Mouse (Mus musculus): ENCODE measurements at regions not wholly inside any gene's neighbourhood (a gene's known extent, or its start where the extent isn't known, plus 50 kb on each side); places are given as distances from the start of the nearest gene placed in this dataset.
"Not testable (repeated sequence)": the region's sequence is repeated elsewhere in the genome, so short reads cannot be mapped to it uniquely, and the experiment has no call there.

GRCm38 (mm10) chr16:55582906-55583305 lies 255.8 kb downstream of the Nfkbiz start:
- in situ Hi-C loops (cut with MboI, MseI) = loop anchor here (5.0 kb wide), 1 partner anchor 41 kb away; no protein-coding TSS in a partner anchor

GRCm38 (mm10) chr16:55582029-55582428 lies 256.7 kb downstream of the Nfkbiz start:
- in situ Hi-C loops (cut with MboI, MseI) = loop anchor here (5.0 kb wide), 1 partner anchor 40 kb away; no protein-coding TSS in a partner anchor

DNA sequence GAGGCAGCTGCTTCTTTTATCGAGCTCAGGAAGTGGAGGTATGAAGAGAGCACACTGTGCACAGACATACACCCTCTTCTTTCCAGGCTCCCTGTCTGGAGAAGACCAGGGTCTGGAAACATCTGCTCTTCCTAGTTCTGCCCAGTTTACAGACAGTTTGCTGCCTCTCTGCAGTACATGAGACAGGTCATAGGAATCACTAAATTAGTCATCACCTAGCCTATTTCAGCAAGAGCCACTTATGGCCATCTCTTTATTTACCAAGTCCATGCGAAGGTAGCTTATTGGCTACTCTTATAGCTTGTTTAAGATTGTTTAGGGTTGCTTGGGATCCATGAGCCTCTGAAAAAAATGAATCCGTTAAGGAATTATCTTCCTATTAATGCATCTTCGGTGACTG lies 257.9 kb downstream of the Nfkbiz start:
- in situ Hi-C loops (cut with MboI, MseI) = loop anchor here (5.0 kb wide), 1 partner anchor 39 kb away; no protein-coding TSS in a partner anchor

DNA sequence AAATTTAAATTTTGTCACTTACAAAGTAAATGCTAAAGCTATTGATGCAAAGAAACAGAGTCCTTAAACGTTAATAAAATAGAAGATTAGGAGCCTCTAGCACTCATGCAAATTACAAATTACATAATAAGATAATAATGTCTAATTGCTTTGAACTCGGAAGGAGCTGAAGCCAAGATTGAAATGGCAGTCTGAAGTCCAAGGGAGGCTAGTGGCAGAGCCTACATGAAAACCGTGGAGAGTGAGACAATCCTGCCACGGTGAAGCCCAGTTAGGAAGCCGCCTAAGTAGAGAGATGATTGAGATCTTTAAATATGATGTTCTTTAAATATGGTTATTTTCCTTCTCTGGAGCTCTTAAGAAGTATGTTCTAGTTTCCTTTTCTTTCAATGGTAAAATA lies 260.0 kb downstream of the Nfkbiz start:
- in situ Hi-C loops (cut with MboI, MseI) = no loop called here

DNA sequence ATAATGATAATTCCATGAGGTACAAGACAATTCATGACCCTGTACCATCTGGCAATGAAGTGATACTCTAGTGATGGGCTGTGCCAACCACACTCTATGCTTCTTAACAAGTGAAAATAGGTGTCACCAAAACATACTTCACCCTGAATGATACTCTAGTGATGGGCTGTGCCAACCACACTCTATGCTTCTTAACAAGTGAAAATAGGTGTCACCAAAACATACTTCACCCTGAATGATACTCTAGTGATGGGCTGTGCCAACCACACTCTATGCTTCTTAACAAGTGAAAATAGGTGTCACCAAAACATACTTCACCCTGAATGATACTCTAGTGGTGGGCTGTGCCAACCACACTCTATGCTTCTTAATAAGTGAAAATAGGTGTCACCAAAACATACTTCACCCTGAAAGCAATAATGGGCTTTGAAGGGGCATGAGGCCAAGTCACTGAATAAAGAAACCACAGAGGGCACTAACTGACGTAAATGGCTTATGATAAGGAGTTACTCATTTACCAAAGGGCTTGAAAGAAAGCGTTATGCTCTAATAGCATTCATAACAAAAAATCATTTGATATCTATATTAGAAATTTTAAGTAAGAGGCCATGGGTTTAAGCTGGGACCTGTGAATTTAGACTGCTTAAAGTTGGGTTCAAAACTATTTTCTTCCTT lies 263.0 kb downstream of the Nfkbiz start:
- in situ Hi-C loops (cut with MboI, MseI) = not testable (repeated sequence)

GRCm38 (mm10) chr16:55571106-55571505 lies 267.6 kb downstream of the Nfkbiz start:
- in situ Hi-C loops (cut with MboI, MseI) = no loop called here

GRCm38 (mm10) chr16:55570097-55570496 lies 268.6 kb downstream of the Nfkbiz start:
- in situ Hi-C loops (cut with MboI, MseI) = no loop called here

GRCm38 (mm10) chr16:55555821-55556535 lies 258.2 kb upstream of the Zpld1 start:
- in situ Hi-C loops (cut with MboI, MseI) = no loop called here

- in situ Hi-C loops (cut with MboI, MseI) = no loop called here
Observed at GRCm38 (mm10) chr16:55555224-55555623, 257.4 kb upstream of the Zpld1 start.

DNA sequence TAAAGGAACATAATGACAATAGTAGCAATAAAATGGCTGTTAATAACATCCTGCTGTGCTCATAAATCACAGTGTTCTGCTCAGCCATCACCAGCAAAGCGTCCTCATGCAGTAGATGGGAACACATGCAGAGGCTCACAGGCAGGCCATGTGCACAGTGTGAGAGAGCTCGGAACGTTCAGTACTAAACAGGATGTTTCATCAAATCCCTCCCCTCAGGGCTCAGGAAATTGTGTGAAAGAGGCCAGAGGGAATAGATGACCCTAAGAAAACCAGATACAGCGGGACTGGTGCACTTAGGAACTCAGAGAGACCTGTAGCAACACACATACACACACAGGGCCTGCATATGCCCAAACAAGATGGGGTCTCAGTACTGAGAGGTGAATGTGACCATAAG lies 256.1 kb upstream of the Zpld1 start:
- in situ Hi-C loops (cut with MboI, MseI) = no loop called here

DNA sequence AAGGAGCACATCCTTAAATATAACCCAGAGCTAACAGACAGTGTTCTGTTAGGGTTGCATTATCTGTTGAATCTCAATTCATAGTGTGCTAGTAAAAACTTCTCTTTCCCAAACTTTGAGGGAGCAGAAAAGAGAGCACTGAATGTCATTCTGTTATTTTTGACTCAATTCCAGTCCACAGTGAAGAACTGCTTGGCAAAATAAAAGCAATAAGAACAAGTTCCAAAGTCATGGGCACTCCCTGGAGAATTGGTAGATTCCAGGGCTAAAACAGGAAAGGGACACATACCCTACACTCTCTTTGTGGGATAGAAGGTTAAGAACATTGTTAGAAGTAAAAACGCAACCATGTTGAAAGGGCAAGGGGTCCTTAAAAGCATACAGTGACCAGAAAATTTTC lies 253.6 kb upstream of the Zpld1 start:
- in situ Hi-C loops (cut with MboI, MseI) = no loop called here

DNA sequence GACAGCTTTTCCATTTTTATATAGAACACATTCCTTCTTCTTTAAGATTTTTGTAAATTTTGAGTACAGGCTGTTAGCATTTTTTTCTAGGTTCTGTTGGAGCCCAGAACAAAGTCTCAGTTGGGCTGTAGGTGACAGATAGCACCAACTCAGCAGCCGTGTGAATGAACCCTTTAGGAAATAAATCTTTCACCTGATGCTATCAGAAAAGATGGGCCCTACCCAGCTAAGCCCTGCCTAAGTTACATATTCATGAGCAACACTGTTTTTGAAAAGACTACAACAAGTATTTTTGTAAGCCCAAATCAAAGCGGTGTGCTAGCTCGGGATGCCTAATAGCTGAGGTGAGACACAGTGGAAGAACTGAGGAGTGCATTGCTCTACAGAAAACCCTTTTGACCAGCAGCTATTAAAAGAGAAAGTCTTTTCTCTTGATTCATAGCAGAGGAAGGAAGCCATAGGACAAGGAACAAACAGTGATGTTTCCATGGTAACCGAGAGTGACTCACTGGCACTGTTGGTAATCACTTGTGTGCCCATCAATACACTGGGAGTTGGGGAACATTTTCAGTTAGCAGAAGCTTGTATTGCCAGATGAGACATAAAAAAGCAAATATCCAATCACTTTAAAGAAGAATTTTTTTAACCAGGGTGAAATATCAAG lies 253.0 kb upstream of the Zpld1 start:
- in situ Hi-C loops (cut with MboI, MseI) = no loop called here

DNA sequence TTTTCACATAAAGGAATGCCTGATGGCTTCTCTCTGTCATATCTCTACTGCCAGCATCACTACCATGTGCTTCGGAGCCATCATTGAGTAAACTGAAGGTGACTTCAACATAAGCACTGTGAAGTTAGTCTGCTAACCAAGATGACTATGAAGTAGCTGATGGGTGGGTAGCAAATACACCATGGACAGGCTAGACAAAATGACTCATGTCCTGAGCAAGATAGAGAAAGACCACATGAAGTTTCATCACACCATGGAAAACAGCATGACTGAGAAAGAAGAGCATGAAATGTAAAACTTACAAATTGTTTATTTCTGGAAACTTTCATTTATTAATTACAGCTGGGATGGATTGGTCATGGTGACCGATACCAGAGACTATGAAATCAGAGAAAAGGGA lies 249.3 kb upstream of the Zpld1 start:
- in situ Hi-C loops (cut with MboI, MseI) = no loop called here

DNA sequence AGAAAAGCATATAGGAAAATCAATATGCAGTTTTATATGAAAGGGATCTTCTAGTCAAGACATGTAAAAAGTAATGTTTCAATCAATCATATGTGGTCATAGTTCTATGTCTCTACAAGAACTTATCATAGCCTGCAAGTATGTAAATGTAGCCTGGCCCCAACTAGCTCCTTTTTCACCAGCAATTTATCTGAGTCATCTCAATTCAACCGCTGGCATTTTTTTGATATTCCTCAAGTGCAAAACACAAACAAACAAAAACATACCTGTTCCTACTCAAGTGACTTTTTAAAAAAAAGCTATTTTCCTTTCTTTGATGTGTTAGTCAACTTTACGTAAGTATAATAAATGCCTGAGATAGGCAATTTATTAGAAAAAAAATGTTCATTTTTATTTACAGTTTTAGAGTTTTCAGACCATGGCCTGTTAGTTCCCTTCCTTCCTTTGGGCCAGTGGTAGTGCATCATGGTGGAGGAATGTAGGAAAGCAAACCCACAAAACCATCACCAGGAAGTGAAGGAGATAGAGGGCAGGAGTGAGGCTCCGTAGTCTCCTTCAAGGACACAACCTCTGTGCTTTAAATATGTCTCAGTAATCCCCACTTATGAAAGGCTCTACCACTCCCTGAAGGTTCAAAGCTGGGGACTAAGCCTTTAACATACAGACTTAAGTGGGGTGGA lies 242.7 kb upstream of the Zpld1 start:
- in situ Hi-C loops (cut with MboI, MseI) = loop anchor here (5.0 kb wide), 1 partner anchor 42 kb away; no protein-coding TSS in a partner anchor

DNA sequence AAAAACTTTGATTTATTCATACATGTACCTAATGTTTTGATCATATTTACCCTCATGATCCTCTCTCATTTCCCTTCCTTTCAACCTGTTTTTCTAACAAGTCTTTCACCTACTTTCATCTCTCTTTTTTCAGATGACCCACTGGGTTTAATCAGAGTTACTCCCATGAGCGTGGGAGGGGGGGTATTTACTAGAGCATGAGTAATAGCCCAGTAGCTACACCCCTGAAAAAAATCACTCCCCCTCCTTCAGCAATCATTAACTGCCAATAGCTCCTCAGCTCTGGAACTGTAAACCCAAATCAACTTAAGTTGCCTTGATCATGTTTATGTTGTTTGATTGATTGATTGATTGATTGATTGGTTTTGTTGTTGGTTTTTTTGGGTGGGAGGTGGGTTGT lies 241.4 kb upstream of the Zpld1 start:
- in situ Hi-C loops (cut with MboI, MseI) = no loop called here

GRCm38 (mm10) chr16:55537548-55537947 lies 239.8 kb upstream of the Zpld1 start:
- in situ Hi-C loops (cut with MboI, MseI) = no loop called here

- in situ Hi-C loops (cut with MboI, MseI) = no loop called here
Observed at GRCm38 (mm10) chr16:55532686-55533085, 234.9 kb upstream of the Zpld1 start.

- in situ Hi-C loops (cut with MboI, MseI) = no loop called here
Observed at GRCm38 (mm10) chr16:55530844-55531243, 233.1 kb upstream of the Zpld1 start.

GRCm38 (mm10) chr16:55527680-55528079 lies 229.9 kb upstream of the Zpld1 start:
- in situ Hi-C loops (cut with MboI, MseI) = no loop called here

DNA sequence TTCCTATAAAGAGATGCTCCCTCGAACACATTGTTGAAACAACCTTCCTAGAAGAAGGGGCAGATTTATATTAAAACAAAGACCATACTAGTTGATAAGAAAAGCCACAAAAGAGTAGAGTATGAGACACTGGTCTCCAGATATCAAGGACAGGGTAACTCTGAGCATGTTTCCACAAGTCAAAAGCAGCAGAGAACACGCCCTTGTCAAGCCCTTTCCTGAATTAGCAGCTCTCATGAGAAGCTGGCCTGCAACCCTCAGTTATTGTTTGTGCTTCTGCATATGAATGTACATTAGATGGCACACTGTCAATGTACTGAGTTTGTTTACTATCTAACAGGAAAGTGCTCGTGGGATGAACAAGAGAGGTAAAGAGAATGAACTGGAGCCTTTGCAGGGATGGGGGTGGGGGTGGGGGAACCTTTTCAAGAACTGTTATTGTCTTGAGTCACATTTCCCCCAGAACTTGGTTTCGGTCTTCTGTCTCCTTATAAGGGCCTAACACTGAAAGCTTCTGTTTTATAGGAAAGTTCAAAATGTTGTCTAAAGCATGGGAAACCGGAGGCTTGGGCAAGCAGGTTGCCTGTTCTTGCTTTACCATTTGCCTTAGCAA lies 228.6 kb upstream of the Zpld1 start:
- in situ Hi-C loops (cut with MboI, MseI) = no loop called here

DNA sequence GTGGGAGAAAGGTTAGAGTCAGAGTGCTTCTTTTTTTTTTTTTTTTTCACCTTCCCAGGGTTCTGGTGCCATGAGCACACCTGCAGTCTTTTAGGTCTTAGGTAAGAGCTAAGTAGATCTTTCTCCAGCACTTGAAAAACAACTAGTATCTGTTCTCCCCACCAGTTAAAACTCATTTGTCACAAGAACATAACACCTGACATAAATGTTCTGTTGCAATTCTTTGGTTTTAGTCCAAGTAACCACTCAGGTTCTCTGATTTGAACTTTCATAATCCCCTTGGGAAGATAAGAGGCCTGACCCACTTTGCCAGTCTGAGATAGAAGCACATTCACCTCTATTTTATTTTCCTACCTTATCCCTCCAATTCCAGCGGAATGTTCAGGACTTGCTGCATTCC lies 225.5 kb upstream of the Zpld1 start:
- in situ Hi-C loops (cut with MboI, MseI) = no loop called here

GRCm38 (mm10) chr16:55522283-55522682 lies 224.5 kb upstream of the Zpld1 start:
- in situ Hi-C loops (cut with MboI, MseI) = no loop called here
